Mouse (Mus musculus): ENCODE results near the gene Pitx3. TPM values are rescaled to one million over a fixed set of nuclear protein-coding genes. Genes with fewer than 3 reads are reported as not detected.

Gene Pitx3
- polyA plus RNA-seq, 1 experiment from 2014 or later: 0.74 TPM

- H3K9me3 ChIP-seq: no peaks in the 10 kb centered on the region
- no peaks in the 10 kb centered on the region for H3K4me1 ChIP-seq
- no peak overlapping the region for H3K4me3 ChIP-seq
- no peaks in the 10 kb centered on the region for H3K36me3 ChIP-seq
- no peak overlapping the region for H3K9ac ChIP-seq
- ATAC-seq (ENCODE audit: extremely low read depth, insufficient number of reproducible peaks, low FRiP score, low TSS enrichment): no peak
- WGBS: 79% methylated on average over 3 of the region's 3 CpGs
- H3K27me3 ChIP-seq (replicated peaks): no peaks in the 10 kb centered on the region
- H3K27ac ChIP-seq (replicated peaks): no peak overlapping the region
- H3K4me2 ChIP-seq: no peak overlapping the region
Measured at GRCm38 (mm10) chr19:46099561-46099960, 48.6 kb downstream of the Pitx3 start.

- Histone ChIP-seq H3K27me3 (replicated peaks) (no peaks in the 10 kb centered on the region), H3K9me3 (peaks cover 3% of the 10 kb centered on the region; the same call in 1 of the 2 replicates), H3K36me3 (no peaks in the 10 kb centered on the region), H3K4me2 (no peak overlapping the region), H3K9ac (no peak overlapping the region), H3K27ac (replicated peaks) (no peak overlapping the region), H3K4me3 (no peak overlapping the region), H3K4me1 (no peaks in the 10 kb centered on the region)
- WGBS: 77% methylated on average over 5 of the region's 5 CpGs
- no peak for ATAC-seq (ENCODE audit: extremely low read depth, insufficient number of reproducible peaks, low FRiP score, low TSS enrichment)
Measured at GRCm38 (mm10) chr19:46096396-46096795, 51.7 kb downstream of the Pitx3 start.

GRCm38 (mm10) chr19:46095291-46095690, 52.8 kb downstream of the Pitx3 start:
- Histone ChIP-seq H3K27me3 (replicated peaks) (no peaks in the 10 kb centered on the region), H3K27ac (replicated peaks) (no peak overlapping the region), H3K9ac (no peak overlapping the region), H3K36me3 (no peaks in the 10 kb centered on the region), H3K4me3 (no peak overlapping the region), H3K4me2 (no peak overlapping the region), H3K4me1 (no peaks in the 10 kb centered on the region), H3K9me3 (peaks cover 3% of the 10 kb centered on the region; the same call in 1 of the 2 replicates)
- 76% methylated on average over 4 of the region's 4 CpGs for WGBS
- no peak for ATAC-seq (ENCODE audit: extremely low read depth, insufficient number of reproducible peaks, low FRiP score, low TSS enrichment)

GRCm38 (mm10) chr19:46094144-46094543, 54.0 kb downstream of the Pitx3 start:
- Histone ChIP-seq H3K27me3 (replicated peaks) (0 out of 2 replicates have a peak, but pooled peaks cover 2% of the 10 kb centered on the region), H3K9ac (no peak overlapping the region), H3K9me3 (peaks cover 3% of the 10 kb centered on the region; the same call in 1 of the 2 replicates), H3K4me2 (no peak overlapping the region), H3K4me1 (no peaks in the 10 kb centered on the region), H3K27ac (replicated peaks) (no peak overlapping the region), H3K4me3 (no peak overlapping the region), H3K36me3 (no peaks in the 10 kb centered on the region)
- WGBS: 82% methylated on average over 2 of the region's 2 CpGs
- no peak for ATAC-seq (ENCODE audit: extremely low read depth, insufficient number of reproducible peaks, low FRiP score, low TSS enrichment)

- WGBS: 77% methylated on average over 4 of the region's 4 CpGs
- ATAC-seq (ENCODE audit: extremely low read depth, insufficient number of reproducible peaks, low FRiP score, low TSS enrichment): no peak
- no peak overlapping the region for H3K9ac ChIP-seq
- H3K27me3 ChIP-seq (replicated peaks): 0 out of 2 replicates have a peak, but pooled peaks cover 3% of the 10 kb centered on the region
- H3K4me1 ChIP-seq: peaks cover 10% of the 10 kb centered on the region
- no peak overlapping the region for H3K4me3 ChIP-seq
- no peaks in the 10 kb centered on the region for H3K36me3 ChIP-seq
- peaks cover 3% of the 10 kb centered on the region; the same call in 1 of the 2 replicates for H3K9me3 ChIP-seq
- no peak overlapping the region for H3K4me2 ChIP-seq
- no peak overlapping the region for H3K27ac ChIP-seq (replicated peaks)
Measured at GRCm38 (mm10) chr19:46091641-46092040, 56.5 kb downstream of the Pitx3 start.

- no peaks in the 10 kb centered on the region for H3K9me3 ChIP-seq
- no peak for ATAC-seq (ENCODE audit: extremely low read depth, insufficient number of reproducible peaks, low FRiP score, low TSS enrichment)
- 0 out of 2 replicates have a peak, but pooled peaks cover 3% of the 10 kb centered on the region for H3K27me3 ChIP-seq (replicated peaks)
- WGBS: 53% methylated on average over 7 of the region's 7 CpGs
- H3K36me3 ChIP-seq: peaks cover 32% of the 10 kb centered on the region
- H3K27ac ChIP-seq (replicated peaks): no peak overlapping the region
- no peak overlapping the region for H3K4me2 ChIP-seq
- H3K4me3 ChIP-seq: no peak overlapping the region
- H3K4me1 ChIP-seq: peaks cover 10% of the 10 kb centered on the region
- H3K9ac ChIP-seq: no peak overlapping the region
Measured at GRCm38 (mm10) chr19:46087871-46088270, 60.3 kb downstream of the Pitx3 start.

GRCm38 (mm10) chr19:46086337-46086736, 61.8 kb downstream of the Pitx3 start:
- no peak overlapping the region for H3K4me3 ChIP-seq
- H3K27ac ChIP-seq (replicated peaks): no peak overlapping the region
- peaks cover 10% of the 10 kb centered on the region for H3K4me1 ChIP-seq
- peaks cover 47% of the 10 kb centered on the region for H3K36me3 ChIP-seq
- no peak overlapping the region for H3K4me2 ChIP-seq
- H3K27me3 ChIP-seq (replicated peaks): 0 out of 2 replicates have a peak, but pooled peaks cover 3% of the 10 kb centered on the region
- H3K9ac ChIP-seq: no peak overlapping the region
- no peak for ATAC-seq (ENCODE audit: extremely low read depth, insufficient number of reproducible peaks, low FRiP score, low TSS enrichment)
- 41% methylated on average over 3 of the region's 3 CpGs for WGBS
- H3K9me3 ChIP-seq: no peaks in the 10 kb centered on the region

Other genes with a start within 250 kb of the Pitx3 start
- 12.7 and 13.0 TPM in 2 replicates for gene Armh3, start 149.8 kb downstream of the Pitx3 start, polyA plus RNA-seq (2015; fragmentation: Nextera tagmentation; extraction: Ambion mirVana)
- 5.9 and 6.3 TPM in 2 replicates for gene Hps6, start 144.8 kb downstream of the Pitx3 start, polyA plus RNA-seq (2015; fragmentation: Nextera tagmentation; extraction: Ambion mirVana)
- 19.9 and 21.4 TPM in 2 replicates for gene Pprc1, start 103.4 kb downstream of the Pitx3 start, polyA plus RNA-seq (2015; fragmentation: Nextera tagmentation; extraction: Ambion mirVana)
- gene Ldb1, start 103.1 kb downstream of the Pitx3 start, polyA plus RNA-seq (2015; fragmentation: Nextera tagmentation; extraction: Ambion mirVana): 64.7 and 69.7 TPM in 2 replicates
- gene Nolc1, start 72.5 kb downstream of the Pitx3 start, polyA plus RNA-seq (2015; fragmentation: Nextera tagmentation; extraction: Ambion mirVana): 48.4 and 48.9 TPM in 2 replicates
- gene Elovl3, start 16.4 kb downstream of the Pitx3 start, polyA plus RNA-seq (2015; fragmentation: Nextera tagmentation; extraction: Ambion mirVana): not detected in 2 replicates
- gene Gbf1, start 4.2 kb upstream of the Pitx3 start, polyA plus RNA-seq (2015; fragmentation: Nextera tagmentation; extraction: Ambion mirVana): 41.1 and 43.1 TPM in 2 replicates
- 6.3 and 7.2 TPM in 2 replicates for gene Nfkb2, start 156.0 kb upstream of the Pitx3 start, polyA plus RNA-seq (2015; fragmentation: Nextera tagmentation; extraction: Ambion mirVana)
- gene Psd, start 178.8 kb upstream of the Pitx3 start, polyA plus RNA-seq (2015; fragmentation: Nextera tagmentation; extraction: Ambion mirVana): 4.3 and 5.6 TPM in 2 replicates
- gene Fbxl15, start 179.9 kb upstream of the Pitx3 start, polyA plus RNA-seq (2015; fragmentation: Nextera tagmentation; extraction: Ambion mirVana): 9.5 and 10.2 TPM in 2 replicates
- gene Cuedc2, start 190.4 kb upstream of the Pitx3 start, polyA plus RNA-seq (2015; fragmentation: Nextera tagmentation; extraction: Ambion mirVana): 114 and 131 TPM in 2 replicates
- 4.5 and 5.2 TPM in 2 replicates for gene Mfsd13a, start 192.8 kb upstream of the Pitx3 start, polyA plus RNA-seq (2015; fragmentation: Nextera tagmentation; extraction: Ambion mirVana)
- gene 2310034G01Rik, start 202.0 kb upstream of the Pitx3 start, polyA plus RNA-seq (2015; fragmentation: Nextera tagmentation; extraction: Ambion mirVana): 0.76 and 1.4 TPM in 2 replicates
- gene Actr1a, start 247.4 kb upstream of the Pitx3 start, polyA plus RNA-seq (2015; fragmentation: Nextera tagmentation; extraction: Ambion mirVana): 108 and 111 TPM in 2 replicates
- 18.4 and 19.3 TPM in 2 replicates for gene Sufu, start 248.6 kb upstream of the Pitx3 start, polyA plus RNA-seq (2015; fragmentation: Nextera tagmentation; extraction: Ambion mirVana)